Mouse (Mus musculus): ENCODE results near the gene Zbtb43.

DNA sequence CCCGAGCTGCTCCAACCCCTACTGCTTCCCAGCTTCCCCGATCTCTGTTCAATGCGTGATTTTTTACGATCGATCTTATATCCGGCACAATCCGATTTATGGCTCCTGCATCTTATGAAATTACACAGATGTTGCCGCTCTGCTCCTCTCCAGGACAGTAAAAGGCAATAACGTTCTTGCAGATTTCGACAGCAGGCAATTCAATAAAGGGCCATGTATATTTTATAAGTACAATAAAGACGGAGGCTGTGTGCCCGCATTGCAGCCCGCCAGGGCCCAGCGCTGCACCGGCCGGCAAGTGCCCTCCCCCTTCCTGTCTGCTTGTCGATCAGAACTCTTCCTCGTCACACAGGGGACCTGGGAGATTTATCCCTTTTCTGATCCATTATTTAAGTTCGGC, 47.5 kb upstream of the Zbtb43 start:
- TF ChIP-seq CTCF (IDR thresholded peaks at IDR 0.05; ENCODE audit: borderline replicate concordance, insufficient read depth, low read length) (no peak), POLR2A (IDR thresholded peaks at IDR 0.05; ENCODE audit: low read depth, low read length) (no peak)
